Mouse (Mus musculus): Measurements from ENCODE around the gene Cacna1e. TPM values are rescaled to one million over a fixed set of nuclear protein-coding genes. Genes with fewer than 3 reads are reported as not detected.

Cacna1e gene
- polyA plus RNA-seq, 1 experiment from 2014 or later: 0.39 TPM

GRCm38 (mm10) chr1:154688876-154689665 is 195.2 kb downstream of the Cacna1e start:
- no peaks in the 10 kb centered on the region for H3K9me3 ChIP-seq (ENCODE audit: control insufficient read depth, low read length)
- WGBS: 36% methylated on average over 14 of the region's 14 CpGs
- ATAC-seq (ENCODE audit: low FRiP score, low TSS enrichment) (no peak), DNase-seq (ENCODE audit: low spot score) (no peak)
- no peaks in the 10 kb centered on the region for H3K36me3 ChIP-seq (ENCODE audit: control insufficient read depth, insufficient read depth, low read length)
- H3K27ac ChIP-seq (replicated peaks): no peak overlapping the region
- no peak overlapping the region for H3K4me2 ChIP-seq (replicated peaks; ENCODE audit: low read depth)
- no peaks in the 10 kb centered on the region for H3K27me3 ChIP-seq (ENCODE audit: control insufficient read depth, insufficient read depth, low read length)
- TF ChIP-seq EP300 (optimal IDR thresholded peaks at IDR 0.05) (no peak), CTCF (IDR thresholded peaks at IDR 0.05; ENCODE audit: low read depth) (no peak)
- H3K9ac ChIP-seq (ENCODE audit: low read length): no peak overlapping the region
- no peak overlapping the region for H3K4me3 ChIP-seq (ENCODE audit: low read depth, low read length)
- H3K4me1 ChIP-seq (replicated peaks; ENCODE audit: control insufficient read depth, insufficient read depth): no peaks in the 10 kb centered on the region

GRCm38 (mm10) chr1:154686861-154687260 is 197.4 kb downstream of the Cacna1e start:
- Histone ChIP-seq H3K36me3 (ENCODE audit: control insufficient read depth, insufficient read depth, low read length) (no peaks in the 10 kb centered on the region), H3K4me2 (replicated peaks; ENCODE audit: low read depth) (no peak overlapping the region), H3K9ac (ENCODE audit: low read length) (no peak overlapping the region), H3K27me3 (ENCODE audit: control insufficient read depth, insufficient read depth, low read length) (no peaks in the 10 kb centered on the region), H3K9me3 (ENCODE audit: control insufficient read depth, low read length) (no peaks in the 10 kb centered on the region), H3K4me3 (ENCODE audit: low read depth, low read length) (no peak overlapping the region), H3K4me1 (replicated peaks; ENCODE audit: control insufficient read depth, insufficient read depth) (no peaks in the 10 kb centered on the region), H3K27ac (replicated peaks) (no peak overlapping the region)
- 78% methylated on average over 6 of the region's 6 CpGs for whole genome bisulfite sequencing
- ATAC-seq (ENCODE audit: low FRiP score, low TSS enrichment): no peak
- no peak for DNase-seq (ENCODE audit: low spot score)
- no peak for TF ChIP-seq CTCF (IDR thresholded peaks at IDR 0.05; ENCODE audit: low read depth)
- no peak for TF ChIP-seq EP300 (optimal IDR thresholded peaks at IDR 0.05)

GRCm38 (mm10) chr1:154683477-154684106 is 200.7 kb downstream of the Cacna1e start:
- 76% methylated on average over 1 of the region's 1 CpGs for WGBS
- Histone ChIP-seq H3K27ac (replicated peaks) (no peak overlapping the region), H3K4me1 (replicated peaks; ENCODE audit: control insufficient read depth, insufficient read depth) (no peaks in the 10 kb centered on the region), H3K4me2 (replicated peaks; ENCODE audit: low read depth) (no peak overlapping the region), H3K36me3 (ENCODE audit: control insufficient read depth, insufficient read depth, low read length) (no peaks in the 10 kb centered on the region), H3K9me3 (ENCODE audit: control insufficient read depth, low read length) (no peaks in the 10 kb centered on the region), H3K4me3 (ENCODE audit: low read depth, low read length) (no peak overlapping the region), H3K9ac (ENCODE audit: low read length) (no peak overlapping the region), H3K27me3 (ENCODE audit: control insufficient read depth, insufficient read depth, low read length) (no peaks in the 10 kb centered on the region)
- ATAC-seq (ENCODE audit: low FRiP score, low TSS enrichment) (no peak), DNase-seq (ENCODE audit: low spot score) (no peak)
- TF ChIP-seq EP300 (optimal IDR thresholded peaks at IDR 0.05): no peak
- TF ChIP-seq CTCF (IDR thresholded peaks at IDR 0.05; ENCODE audit: low read depth): no peak

- DNase-seq (ENCODE audit: low spot score) (no peak), ATAC-seq (ENCODE audit: low FRiP score, low TSS enrichment) (no peak)
- Histone ChIP-seq H3K4me1 (replicated peaks; ENCODE audit: control insufficient read depth, insufficient read depth) (no peaks in the 10 kb centered on the region), H3K9ac (ENCODE audit: low read length) (no peak overlapping the region), H3K27ac (replicated peaks) (no peak overlapping the region), H3K9me3 (ENCODE audit: control insufficient read depth, low read length) (no peaks in the 10 kb centered on the region), H3K4me2 (replicated peaks; ENCODE audit: low read depth) (no peak overlapping the region), H3K4me3 (ENCODE audit: low read depth, low read length) (no peak overlapping the region), H3K36me3 (ENCODE audit: control insufficient read depth, insufficient read depth, low read length) (no peaks in the 10 kb centered on the region), H3K27me3 (ENCODE audit: control insufficient read depth, insufficient read depth, low read length) (no peaks in the 10 kb centered on the region)
- WGBS: 63% methylated on average over 1 of the region's 1 CpGs
- TF ChIP-seq EP300 (optimal IDR thresholded peaks at IDR 0.05): no peak
- TF ChIP-seq CTCF (IDR thresholded peaks at IDR 0.05; ENCODE audit: low read depth): no peak
Observed at GRCm38 (mm10) chr1:154678989-154679388, 205.3 kb downstream of the Cacna1e start.

GRCm38 (mm10) chr1:154678151-154678550 is 206.2 kb downstream of the Cacna1e start:
- ATAC-seq (ENCODE audit: low FRiP score, low TSS enrichment) (no peak), DNase-seq (ENCODE audit: low spot score) (no peak)
- whole genome bisulfite sequencing: 78% methylated on average over 3 of the region's 3 CpGs

GRCm38 (mm10) chr1:154677677-154678076 is 206.6 kb downstream of the Cacna1e start:
- no peaks in the 10 kb centered on the region for H3K9me3 ChIP-seq (ENCODE audit: control insufficient read depth, low read length)
- no peak overlapping the region for H3K9ac ChIP-seq (ENCODE audit: low read length)
- no peak overlapping the region for H3K27ac ChIP-seq (replicated peaks)
- DNase-seq (ENCODE audit: low spot score) (no peak), ATAC-seq (ENCODE audit: low FRiP score, low TSS enrichment) (no peak)
- 69% methylated on average over 2 of the region's 2 CpGs for WGBS
- H3K4me1 ChIP-seq (replicated peaks; ENCODE audit: control insufficient read depth, insufficient read depth): no peaks in the 10 kb centered on the region
- no peaks in the 10 kb centered on the region for H3K36me3 ChIP-seq (ENCODE audit: control insufficient read depth, insufficient read depth, low read length)
- H3K4me3 ChIP-seq (ENCODE audit: low read depth, low read length): no peak overlapping the region
- no peak overlapping the region for H3K4me2 ChIP-seq (replicated peaks; ENCODE audit: low read depth)
- H3K27me3 ChIP-seq (ENCODE audit: control insufficient read depth, insufficient read depth, low read length): no peaks in the 10 kb centered on the region
- TF ChIP-seq EP300 (optimal IDR thresholded peaks at IDR 0.05) (no peak), CTCF (IDR thresholded peaks at IDR 0.05; ENCODE audit: low read depth) (no peak)

More at GRCm38 (mm10) chr1:154678151-154678550, 206.2 kb downstream of the Cacna1e start:
- TF ChIP-seq CTCF (IDR thresholded peaks at IDR 0.05; ENCODE audit: low read depth): no peak
- no peak for TF ChIP-seq EP300 (optimal IDR thresholded peaks at IDR 0.05)
- no peak overlapping the region for H3K9ac ChIP-seq (ENCODE audit: low read length)
- H3K4me2 ChIP-seq (replicated peaks; ENCODE audit: low read depth): no peak overlapping the region
- H3K27ac ChIP-seq (replicated peaks): no peak overlapping the region
- no peak overlapping the region for H3K4me3 ChIP-seq (ENCODE audit: low read depth, low read length)
- no peaks in the 10 kb centered on the region for H3K36me3 ChIP-seq (ENCODE audit: control insufficient read depth, insufficient read depth, low read length)
- H3K9me3 ChIP-seq (ENCODE audit: control insufficient read depth, low read length): no peaks in the 10 kb centered on the region
- H3K27me3 ChIP-seq (ENCODE audit: control insufficient read depth, insufficient read depth, low read length): no peaks in the 10 kb centered on the region
- no peaks in the 10 kb centered on the region for H3K4me1 ChIP-seq (replicated peaks; ENCODE audit: control insufficient read depth, insufficient read depth)
